Mouse (Mus musculus): ENCODE measurements around the gene Kbtbd12. TPM values are rescaled to one million over a fixed set of nuclear protein-coding genes. Genes with fewer than 3 reads are reported as not detected.

Gene Kbtbd12
- total RNA-seq, 2 experiments from 2014 or later, result 20.1 to 25.7 TPM

DNA sequence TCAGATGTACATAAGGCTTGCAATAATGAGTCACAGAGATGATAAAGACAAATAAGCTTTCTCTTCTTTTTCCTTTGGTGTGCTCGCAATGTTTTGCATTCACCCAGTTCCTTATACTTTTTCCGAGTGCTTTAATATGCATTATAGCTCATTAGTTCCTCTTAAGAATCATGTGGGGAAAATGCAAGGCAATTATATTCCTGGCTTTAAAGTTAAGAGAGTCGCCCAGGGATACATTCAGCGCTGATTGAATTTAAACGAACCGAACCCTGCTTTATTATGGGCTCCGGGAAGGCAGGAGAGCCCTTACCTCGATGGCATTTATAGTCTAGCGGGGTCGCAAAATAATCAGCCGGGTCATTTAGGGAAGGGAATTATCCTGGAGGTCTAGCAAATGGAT is 10.8 kb downstream of the Kbtbd12 start:
- DNase-seq, result no peak

DNA sequence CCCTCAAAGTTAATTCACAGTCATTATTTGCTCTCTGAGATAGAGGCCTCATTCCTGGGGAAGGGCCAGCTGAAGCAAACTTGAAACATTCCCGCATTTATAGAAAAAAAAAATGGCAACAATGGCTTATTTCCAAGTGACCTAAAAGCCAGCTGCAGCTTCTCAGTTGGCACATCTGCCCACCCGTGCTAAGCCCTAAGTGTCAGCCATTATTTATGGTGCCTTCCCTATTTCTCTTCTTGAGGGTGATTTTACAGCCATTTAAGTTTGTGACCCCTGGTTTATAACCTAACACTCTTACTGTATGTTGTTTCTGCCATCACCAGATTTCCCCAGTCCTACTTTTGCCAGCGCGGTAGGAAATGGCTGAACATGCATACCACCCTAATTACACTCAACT is 11.3 kb downstream of the Kbtbd12 start:
- no peak for DNase-seq

DNA sequence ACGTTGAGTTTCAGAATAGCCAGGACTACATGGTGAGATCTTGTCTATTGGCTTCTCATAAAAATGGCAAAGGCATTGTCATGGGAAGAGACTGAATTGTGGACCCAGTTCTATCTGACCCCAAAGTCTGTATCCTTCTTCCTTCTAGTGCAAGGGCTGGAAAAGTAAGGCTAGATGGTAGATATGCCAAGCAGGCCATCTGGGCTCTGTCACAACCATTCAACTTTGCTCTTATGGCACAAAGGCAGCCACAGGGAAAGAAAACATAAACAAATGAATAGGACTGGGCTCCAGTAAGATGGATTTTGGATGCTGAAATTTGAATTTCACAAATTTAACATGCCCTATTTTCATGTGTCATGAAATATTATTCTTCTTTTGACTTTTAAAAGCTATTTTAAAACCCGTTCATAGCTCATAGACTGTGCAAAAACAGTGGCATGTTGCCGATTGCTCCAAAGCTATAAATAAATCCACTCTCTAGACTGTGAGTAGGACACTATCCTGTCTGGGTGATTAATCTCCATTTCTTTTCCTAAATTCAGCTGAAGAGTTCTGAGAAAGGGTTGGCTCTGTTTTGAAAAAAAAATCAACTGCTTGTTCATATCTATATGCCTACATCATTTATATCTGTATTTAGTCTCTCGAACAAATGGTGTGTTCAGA is 15.8 kb downstream of the Kbtbd12 start:
- no peak for DNase-seq

DNA sequence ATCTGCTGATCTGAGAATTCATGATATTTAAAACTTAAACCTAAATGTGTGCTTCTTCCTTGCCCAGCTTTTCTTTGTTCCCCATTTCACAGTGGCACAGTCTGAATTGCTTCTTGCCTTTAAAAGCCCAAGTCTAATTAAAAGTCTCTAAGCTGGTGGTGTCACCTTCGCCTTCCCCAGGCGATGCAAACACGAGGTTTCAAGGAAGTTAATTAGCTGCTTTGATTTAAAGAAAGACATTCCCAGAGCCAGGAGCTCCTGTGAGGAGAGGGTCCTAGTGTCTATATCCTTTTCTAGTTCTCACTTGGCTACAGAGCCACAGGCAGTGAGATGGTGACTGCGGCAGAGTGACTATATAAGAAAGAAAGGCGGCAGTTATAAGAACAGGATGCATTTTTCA is 18.2 kb downstream of the Kbtbd12 start:
- DNase-seq, result no peak

DNA sequence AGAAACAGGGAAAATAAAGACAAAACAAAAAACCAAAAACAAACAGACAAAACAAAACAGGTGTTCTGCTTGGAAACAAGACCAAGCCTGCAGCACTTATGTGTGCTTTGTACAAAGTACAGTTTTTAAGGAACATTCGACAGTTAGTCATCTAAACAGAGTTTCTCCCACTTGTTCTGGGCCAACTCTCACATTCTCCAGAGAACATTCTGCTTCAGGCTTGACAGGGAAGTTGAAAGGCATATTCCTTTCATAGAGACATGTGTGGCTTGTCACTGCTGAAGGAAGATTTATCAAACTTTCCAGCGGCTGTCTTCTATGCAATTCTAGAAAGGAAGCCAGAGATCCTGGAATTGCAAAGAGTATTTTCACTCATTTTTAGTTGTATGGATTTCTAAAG is 22.4 kb downstream of the Kbtbd12 start:
- DNase-seq, result no peak

DNA sequence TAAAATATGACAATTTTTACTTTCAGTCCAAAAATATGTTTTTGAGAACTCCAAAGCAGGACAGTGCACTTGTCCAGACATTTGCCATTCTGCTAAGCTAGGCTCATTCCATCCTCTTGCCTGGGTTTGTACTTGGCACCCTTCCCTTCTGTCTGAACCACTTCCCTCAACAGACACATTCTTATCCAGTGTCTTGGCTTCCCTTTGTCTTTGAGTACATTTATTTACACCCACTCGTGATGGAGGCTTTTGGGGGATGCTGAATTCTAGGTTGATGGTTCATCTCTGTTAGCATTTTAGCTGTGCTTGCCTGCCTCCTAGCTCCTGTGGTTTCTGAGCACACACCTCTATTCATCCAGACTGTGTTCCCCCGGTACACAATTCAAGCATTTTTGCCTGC is 31.3 kb downstream of the Kbtbd12 start:
- DNase-seq, result no peak

DNA sequence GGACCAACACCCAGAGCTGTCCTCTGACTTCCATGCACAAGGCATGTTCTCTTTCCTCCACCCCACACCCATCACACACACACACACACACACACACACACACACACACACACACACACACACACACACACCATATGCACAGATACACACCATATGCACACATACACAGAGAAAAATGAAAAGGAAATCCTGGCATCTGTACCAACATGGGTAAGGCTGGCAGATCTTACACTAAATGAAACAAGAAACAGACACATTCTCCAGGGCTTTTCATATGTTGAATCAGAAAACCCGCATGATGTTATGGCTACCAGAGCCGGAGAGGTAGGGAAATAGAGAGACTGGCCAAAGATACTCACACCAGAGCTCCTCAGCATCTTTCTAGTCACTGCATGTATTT is 32.0 kb downstream of the Kbtbd12 start:
- DNase-seq, result no peak

DNA sequence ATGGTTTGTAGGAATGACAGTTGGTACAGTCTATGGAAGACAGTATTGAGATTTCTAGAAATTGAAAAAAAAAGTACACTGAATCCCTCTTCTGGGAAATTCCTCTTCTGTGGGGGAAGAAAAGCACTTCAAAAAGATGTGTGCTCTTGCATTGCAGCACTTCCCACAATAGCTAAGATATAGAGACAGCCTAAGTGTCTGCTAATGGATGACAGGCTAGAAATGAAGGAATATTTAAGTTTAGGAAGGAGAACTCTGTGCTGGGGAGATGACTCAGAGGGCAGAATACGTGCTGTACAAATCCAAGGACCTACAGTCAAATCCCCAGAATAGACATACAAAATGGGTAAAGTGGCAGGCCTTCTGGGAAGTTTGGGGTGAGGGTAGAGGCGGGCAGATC is 32.5 kb downstream of the Kbtbd12 start:
- DNase-seq, result no peak

DNA sequence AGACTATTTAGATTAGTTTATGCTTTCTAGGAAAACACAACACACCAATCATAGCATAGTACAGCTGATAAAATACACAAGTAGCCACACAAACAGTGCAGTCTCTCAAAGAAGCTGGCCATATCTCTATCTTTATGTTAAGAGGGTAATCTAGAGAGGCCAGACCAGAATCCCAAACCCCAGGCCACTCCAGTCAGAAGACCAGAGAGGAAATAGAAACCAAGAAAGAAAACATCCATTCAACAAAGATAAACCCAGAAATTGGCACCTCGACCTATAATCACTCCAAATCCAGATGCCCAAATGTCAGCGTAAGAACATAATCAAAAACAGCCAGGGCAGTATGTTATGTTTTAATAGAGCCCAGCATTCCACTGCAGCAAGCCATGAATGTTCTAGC is 41.6 kb downstream of the Kbtbd12 start:
- DNase-seq, result no peak

DNA sequence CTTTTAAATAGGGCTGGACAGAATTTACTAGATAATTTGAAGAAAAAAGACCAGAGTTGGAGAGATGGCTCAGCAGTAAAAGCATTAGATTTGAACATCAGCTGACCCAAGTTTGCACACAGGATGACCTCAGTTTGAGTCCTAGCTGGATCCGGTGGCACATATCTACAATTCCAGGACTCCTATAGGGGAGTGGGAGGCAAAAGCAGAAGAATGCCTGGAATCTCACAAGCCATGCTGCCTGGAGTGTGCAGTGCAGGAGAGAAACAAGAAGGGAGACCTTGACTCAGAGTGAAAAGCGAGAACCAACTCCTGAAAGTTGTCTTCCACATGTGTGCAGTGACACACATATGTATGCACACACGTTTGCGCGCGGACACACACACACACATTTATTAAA is 45.4 kb downstream of the Kbtbd12 start:
- no peak for DNase-seq

DNA sequence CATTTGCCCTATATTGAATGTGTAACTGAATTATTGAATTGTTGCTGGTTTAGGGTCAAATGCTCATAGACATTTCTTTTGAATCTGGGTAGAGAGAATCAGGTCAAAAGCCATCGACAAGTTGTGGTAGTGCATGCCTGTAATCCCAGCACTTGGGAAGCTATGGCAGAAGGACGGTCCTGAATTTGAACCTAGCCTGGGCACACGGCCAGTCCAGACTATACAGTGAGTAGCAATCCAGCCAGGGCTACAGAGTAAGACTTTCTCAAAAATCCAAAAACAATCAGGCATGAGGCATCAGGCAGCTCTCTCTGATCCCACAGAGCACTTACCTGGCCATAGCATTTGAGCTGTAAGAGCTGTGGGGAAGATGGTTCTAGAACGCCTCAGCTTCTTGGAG is 47.5 kb downstream of the Kbtbd12 start:
- no peak for DNase-seq

DNA sequence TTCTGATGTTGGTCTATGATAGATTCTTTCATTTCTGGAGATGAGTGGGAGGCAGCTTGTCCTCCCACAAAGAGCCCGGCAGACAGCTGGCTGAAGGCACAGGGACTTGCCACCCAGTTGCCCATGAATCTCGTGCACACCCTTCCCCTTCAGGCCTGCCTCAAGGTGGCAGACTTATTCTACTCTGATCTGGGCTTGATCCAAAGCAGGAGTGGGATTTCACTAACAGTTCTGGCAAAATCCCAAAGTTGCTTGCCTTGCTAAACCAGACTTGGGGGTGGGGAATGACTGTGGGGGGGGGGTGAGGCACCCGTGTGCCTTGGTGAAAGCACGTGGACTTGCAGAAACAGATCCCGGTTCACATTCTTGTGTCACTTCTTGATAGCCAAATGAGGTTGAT is 48.2 kb downstream of the Kbtbd12 start:
- DNase-seq, result peak; percentile 50

DNA sequence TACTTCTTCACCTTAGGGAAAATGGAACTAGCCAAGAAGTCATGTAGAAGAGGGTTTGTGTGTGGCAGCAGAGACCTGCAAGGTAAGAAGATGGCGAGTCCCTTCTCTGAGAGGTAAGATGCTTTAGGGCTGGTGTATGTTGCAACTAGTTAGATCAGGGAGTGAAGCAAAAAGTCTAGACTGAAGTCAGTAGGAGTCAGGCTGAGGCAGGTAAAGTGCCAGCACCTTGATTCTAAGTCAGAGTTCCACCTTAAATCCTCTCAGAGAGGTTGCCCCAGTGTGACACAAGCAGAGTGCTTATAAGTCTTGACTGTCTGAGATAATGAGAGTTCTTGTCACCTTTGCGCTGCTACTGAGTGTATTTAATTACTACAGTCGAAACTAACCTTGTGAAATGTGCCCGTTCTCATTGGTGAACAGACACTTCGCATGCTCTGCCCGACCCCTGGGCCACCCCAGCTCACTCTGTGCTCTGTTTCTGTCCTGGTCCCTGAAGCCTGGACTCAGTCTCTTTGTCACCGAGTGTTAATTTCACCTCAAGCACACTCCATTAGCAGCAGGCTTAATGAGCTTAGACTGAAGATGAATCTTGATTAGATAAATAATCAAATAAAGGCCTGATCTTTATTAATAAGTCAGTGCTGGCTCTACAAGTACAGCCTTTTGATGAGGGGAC is 49.0 kb downstream of the Kbtbd12 start:
- DNase-seq, result no peak

DNA sequence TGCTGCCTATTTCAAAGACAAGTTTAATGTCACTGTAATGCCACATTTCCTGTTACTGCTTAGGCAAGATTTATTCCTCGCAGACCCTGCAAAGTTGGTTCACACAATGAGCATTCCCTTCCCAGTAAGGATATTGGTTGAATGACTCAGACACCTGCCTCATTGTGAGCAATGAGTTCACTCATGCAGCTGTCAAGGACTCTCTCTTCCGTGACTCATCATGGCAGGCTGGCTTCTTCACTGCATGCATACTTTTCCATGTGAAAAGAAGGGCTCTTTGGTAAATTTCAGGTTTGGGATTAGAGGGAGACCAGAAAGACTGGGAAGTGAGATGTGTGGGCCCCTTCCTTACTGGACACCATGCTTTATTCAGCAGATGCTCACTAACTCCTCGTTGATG is 50.7 kb downstream of the Kbtbd12 start:
- DNase-seq, result no peak

DNA sequence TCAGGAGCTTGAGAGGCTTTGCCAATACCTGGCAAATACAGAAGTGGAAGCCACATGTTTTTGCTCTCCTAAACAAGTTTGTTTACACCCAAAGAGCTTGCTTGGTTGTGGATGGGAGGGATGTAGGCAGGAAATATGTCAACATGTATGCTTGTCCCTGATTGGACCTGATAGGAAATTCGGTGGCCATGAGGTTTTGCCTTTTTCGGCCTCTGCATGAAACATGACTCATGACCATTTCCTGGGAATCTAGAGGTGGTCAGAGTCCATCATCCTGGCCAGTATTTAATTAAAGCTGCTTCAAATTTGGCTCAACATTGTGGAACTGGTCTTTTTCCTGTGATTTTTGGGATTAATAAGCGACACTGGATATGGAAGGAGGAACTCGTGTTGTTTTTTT is 53.8 kb downstream of the Kbtbd12 start:
- no peak for DNase-seq

DNA sequence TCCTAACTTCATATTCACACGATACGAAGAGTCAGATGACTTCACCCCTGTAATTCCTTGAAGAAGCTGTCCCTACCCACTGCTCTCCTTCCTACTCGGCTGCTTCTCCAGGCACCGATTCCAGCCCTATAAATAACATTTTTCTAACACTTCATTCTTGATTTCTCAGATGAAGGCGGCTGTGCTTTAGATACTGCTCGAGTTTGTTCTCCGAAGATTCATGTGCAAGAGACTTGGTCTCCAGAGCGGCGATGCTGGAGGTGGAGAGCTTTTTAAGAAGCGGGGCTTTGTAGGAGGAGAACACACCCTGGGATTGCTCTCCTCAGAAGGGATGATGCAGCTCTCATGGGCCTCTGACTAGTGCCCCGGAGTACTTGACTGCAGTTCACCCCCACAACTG is 61.3 kb downstream of the Kbtbd12 start:
- DNase-seq, result no peak

DNA sequence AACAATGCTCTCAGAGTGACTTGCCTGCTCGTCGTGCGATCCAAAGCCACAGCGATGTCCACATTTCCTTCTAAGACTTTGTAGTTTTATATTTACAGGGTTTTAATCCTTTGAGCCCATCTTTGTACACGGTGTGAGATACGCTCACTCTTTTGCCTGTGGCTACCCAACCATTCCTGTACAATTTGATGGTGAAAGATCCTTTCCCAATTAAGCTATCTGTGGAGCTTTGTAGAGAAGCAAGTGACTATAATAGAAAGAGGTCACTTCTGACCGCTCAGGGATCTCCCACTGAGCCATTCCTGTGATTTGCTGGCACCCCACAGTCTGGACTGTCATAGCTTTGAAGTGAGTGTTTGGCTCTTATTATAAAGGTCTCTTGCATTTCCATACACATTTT is 71.1 kb downstream of the Kbtbd12 start:
- DNase-seq, result no peak

DNA sequence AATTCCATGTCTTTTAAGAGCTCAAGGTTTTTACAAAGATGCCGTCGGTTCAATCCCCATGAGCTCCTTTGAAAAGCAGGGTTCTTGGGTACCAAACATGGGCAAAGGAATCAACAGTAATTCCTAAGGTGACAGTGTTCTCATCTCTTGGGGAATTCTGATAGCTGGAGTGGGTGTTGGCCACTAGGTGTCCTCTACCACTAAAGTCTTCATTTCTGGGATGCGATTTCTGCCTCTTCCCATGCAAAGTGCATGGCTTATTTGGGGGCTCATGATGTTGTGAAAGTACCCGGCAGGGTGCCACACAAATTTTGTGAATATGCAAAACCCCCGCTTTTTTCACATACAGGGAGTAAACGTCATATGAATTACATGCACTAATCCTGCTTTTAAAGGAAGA is 72.7 kb downstream of the Kbtbd12 start:
- DNase-seq, result peak; percentile 22

DNA sequence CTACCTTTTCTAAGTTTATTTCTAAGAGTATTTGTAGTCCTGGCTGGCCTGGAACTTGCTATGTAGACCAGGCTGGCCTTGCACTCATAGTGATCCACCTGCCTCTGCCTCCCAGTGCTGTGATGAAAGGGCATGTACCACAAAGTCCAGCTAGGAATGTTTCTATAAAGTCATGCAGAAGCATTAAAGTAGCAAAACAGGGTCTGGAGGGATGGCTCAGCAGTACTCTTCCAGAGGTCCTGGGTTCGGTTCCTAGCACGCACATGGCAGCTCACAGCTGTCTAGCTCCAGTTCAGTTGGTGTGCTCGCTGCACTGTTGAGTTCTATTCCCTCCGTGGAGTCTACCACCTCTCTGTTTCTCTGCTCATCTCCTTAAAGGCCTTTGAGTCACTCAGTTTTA is 77.6 kb downstream of the Kbtbd12 start:
- DNase-seq, result no peak

DNA sequence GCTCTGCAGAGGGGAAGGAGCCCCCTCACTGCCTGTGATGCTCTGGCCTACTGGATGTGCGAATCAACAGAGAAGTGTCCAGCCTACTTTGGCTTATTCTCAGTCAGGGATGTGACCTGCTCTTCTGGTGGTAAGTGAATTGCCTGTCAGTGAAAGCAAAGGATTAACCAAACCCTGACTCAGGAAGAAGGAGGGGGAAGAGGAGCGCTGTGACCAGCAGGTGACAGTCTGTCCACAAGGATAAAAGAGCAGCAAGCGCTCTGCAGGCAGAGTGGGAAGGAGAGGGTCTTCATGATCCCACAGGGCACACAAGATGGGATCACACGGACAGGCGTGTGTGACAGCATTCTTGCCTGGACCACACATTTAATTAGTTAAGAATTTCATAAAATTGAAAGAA is 78.1 kb downstream of the Kbtbd12 start:
- DNase-seq, result no peak

DNA sequence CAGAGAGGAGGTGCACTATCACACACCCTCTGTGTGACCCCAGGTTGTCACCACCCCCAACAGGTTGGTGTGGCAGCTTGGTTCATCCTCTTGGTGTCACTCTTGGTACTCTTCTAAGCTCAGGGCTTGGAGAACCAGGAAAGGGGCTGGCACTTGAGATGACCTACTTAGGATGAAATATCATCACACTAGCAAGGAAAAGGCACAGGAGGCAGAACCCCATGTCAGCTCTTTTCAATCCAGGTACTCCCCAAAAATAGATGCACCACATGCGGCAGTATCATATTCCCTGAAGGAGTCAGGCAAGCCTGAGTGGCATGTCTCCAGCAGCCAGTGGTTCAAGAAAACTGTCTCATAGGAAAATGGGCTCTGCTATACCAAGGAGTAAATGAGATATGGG is 79.7 kb downstream of the Kbtbd12 start:
- no peak for DNase-seq

DNA sequence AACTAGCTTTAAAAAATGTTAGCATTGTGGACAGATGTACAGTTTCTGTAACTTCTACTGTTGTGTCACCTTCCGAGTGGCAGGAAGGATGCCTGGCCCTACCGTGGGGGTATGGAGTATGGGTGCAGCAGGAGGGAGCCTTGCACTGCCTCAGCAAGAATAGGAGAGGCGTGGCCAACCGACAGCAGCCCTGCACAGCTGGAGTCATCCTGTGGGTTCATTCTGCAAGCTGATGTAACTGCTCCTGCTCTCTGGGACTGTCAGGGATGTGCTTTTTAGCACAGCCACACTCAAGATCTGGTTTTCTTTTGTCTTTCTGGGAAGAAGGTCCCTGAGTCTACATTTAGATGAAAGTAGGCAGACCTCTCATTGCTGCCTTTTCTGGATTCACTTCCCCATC is 80.2 kb downstream of the Kbtbd12 start:
- no peak for DNase-seq

DNA sequence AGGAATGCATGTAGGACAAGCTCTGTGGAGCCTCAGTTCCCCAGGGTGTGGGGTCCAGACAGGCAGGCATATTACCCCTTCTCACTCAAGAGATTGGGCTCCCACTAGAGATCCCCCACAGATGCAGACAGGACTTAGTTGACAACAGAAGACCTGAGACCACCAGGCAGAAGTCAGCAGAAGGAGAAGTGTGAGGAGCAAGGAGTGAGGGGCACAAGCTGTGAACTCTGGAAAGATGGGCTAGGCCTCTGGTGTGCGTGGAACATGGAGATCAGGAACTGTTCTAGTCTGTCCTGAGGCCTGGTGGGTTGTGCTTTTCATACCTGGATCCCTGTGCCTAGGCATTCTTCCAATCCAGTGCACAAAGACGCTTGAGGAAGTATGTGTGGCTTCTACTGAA is 87.8 kb downstream of the Kbtbd12 start:
- no peak for DNase-seq

DNA sequence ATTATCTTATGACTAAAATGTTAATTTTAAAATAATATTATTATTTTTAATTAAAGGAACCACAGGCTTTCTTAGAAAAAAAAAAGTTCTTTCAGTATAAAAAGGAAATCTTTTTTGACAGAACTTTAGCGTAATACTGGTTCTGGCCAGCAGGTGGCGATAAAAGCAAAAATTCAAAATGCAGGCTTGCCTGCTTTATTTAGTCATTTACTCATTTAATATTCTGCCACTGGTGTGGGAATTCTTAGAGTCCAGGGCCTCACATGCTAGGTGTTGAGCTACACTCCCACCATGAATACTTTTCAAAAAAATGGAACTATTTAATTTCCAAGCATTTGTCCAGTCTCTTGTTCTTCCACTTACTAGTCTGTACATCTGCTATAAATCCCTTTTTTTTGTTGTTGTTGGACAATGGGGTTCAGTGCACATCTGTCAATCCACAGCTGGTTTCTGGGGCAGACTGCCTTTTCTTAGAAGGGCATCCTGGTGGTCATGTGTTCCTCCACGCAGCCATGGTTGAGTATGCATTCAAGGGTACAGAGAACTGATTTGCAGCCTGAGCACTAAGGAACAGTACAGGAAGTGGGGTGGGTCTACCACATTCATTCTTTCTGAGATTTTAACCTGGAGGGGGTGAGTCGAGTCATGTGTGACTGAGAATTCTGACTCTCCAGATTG is 88.5 kb downstream of the Kbtbd12 start:
- peak; percentile 82 for DNase-seq

All from heart, postnatal 4 days (tissue).